Mouse (Mus musculus): Measurements from ENCODE around the gene Ppp3ca.

DNA sequence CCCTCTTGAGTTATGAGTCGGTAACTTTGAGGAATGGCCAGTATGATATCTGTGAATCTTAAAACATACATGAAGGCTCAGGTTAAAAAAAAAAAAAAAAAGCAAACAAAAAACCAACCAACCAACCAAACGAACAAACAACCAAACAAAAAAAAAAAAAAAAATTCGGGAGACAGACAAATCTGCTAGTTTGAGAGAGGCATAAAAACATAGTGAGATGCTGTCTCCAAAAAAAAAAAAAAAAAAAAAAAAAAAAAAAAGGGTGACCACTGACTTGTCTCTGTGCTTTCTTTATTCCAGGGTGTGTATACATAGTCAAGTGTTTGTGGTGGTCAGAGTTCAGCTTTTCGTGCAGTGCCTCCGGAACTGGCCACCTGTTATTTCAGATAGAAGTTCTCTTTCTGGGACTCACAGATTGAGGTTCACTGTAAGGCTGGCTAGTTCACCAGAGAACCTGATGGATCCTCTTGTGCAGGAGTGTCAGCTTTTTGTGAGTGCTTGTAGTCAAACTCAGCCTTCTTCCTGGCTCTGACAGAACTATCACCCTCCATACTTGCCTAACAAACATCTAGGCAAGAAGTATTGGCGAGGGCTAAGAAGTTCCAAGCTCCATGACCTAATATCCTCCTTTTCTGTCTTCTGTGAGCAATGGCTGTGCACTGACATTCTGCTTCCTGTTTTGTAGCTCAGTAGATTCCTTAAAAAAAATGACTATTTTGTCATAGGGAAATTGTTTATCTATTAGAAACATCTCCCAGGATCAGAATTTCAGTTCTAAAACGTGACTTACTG is 124.7 kb downstream of the Ppp3ca start:
- TF ChIP-seq CTCF (IDR thresholded peaks at IDR 0.05; ENCODE audit: control insufficient read depth, insufficient read depth, insufficient replicate concordance, low read depth, low read length) (no peak), POLR2A (IDR thresholded peaks at IDR 0.05; ENCODE audit: control insufficient read depth, low read depth, low read length) (no peak)
